Mouse (Mus musculus) MN1 (cell line): ENCODE measurements at regions not wholly inside any gene's neighbourhood (a gene's known extent, or its start where the extent isn't known, plus 50 kb on each side); places are given as distances from the start of the nearest gene placed in this dataset.

ENCODE experiments used
- DNase-seq: peaks from one replicate; pipeline ENCODE4 v3.0.0-alpha.2; 2016; ENCODE audit warnings: low spot score

DNA sequence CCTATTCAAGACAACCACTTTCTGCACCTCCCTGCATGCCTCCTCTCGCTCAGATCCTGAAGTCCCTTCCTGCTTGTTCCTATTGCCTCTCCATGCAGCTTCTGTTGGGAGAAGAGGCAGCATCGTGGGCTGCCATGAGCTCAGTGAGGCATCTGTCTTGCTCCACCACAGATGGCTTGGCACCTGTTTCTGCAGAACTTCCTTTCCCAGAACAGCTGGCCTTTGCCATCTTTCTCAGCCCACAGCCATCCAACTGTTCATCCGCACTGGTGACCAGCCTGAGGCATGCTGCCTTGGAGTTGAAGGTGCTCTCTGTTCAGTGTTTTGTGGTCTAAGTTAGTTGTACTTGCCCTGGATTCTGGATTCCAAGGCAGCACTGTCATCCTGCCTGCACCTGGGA is 312.5 kb downstream of the Cmpk2 start:
- DNase-seq, result no peak

- no peak for DNase-seq
These were observed 309.8 kb downstream of the Cmpk2 start for GRCm38 (mm10) chr12:26778796-26779195.

DNA sequence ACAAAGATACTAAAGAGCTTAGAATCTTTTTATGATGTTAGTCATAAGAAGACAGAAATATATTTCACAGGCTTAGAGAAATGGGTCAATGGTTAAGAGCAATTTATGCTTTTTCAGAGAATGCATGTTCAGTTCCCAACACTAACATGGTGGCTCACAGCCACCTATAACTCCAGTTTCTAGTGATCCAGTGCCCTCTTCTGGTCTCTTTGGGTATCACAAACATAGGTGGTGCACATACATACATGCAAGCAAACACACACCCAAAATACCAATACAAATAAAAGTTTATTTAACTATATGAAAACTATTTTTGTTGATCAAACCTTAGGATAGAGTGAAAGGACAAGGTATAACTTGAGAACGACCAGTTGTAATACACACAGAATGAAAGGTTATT is 308.0 kb downstream of the Cmpk2 start:
- no peak for DNase-seq

- no peak for DNase-seq
These were observed 305.0 kb downstream of the Cmpk2 start for GRCm38 (mm10) chr12:26774016-26774415.

DNA sequence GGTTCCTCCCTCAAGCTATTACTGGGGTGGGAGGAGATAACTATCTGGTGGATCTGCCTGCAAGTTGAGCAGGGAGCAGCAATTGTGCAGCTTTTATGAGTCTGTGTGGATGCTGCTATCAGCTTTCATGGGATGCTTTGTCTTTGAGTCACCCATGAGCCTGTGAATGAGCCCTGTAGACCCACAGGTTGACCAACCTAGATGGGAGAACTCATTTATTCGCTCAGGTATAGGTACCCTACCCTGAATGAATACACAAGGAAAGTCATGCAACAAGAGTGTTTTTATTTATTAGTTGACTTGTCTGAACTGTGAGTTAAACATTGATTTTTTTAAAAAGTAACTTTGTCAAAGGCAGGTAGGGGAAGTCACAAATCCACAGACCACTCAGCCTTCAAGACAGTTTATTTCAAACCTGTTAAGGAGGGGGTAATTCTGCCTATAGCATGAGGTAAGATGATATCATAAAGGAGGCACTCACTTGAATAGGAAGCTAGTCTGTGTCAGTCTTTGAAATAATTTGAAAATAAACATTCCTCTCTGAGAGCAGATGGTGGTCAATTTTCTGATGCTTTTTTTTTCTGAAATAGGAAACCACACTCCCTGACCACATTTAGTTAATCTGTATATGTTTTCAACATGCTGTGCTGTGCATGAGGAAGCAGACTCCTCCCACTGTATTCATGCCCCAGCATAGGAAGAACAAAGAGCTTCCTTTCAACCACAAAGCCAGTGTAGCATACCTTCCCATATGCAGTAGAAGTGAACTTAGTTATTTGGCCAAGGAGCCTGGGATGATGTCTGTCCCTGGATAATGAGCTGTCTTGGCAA is 302.0 kb downstream of the Cmpk2 start:
- no peak for DNase-seq

DNA sequence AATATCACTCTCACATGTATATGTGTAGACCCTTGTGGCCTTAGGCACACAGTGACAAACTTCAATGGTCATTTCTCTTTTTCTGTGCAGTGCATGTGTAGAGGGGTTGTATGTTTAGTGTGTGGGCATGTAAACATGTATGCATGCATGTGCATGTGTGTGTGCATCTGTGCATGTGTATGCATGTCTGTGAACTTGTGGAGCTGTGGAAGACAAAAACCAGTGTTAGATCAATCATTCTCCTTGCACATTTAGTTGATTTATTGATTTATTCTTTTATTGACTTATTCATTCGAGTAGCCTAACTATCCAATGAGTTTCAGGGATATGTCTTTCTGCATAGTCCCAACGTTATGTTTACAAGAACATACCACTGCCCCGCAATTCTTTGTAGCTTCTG is 298.5 kb downstream of the Cmpk2 start:
- DNase-seq, result no peak

GRCm38 (mm10) chr12:26758657-26759325 is 289.8 kb downstream of the Cmpk2 start:
- no peak for DNase-seq

DNA sequence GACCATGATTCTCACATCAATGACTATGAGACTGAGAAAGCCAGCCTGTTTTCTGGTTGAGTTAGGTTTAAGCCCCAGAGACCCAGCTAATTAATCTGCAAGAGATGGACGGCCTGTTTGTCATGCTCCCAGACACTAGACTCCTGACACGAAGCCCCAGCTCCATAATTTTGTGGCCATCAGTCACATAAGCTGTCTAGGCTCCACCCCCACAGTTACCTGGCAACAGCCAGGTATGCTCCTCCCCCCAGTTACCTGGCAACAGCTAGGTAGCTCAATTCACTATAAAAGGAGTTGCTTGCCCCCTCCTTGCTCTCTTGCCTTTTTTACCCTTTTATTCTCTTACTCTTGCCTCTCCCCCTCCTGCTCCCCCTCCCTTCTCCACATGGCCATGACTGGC is 287.3 kb downstream of the Cmpk2 start:
- DNase-seq, result no peak

GRCm38 (mm10) chr12:26754611-26755010 is 285.6 kb downstream of the Cmpk2 start:
- no peak for DNase-seq

DNA sequence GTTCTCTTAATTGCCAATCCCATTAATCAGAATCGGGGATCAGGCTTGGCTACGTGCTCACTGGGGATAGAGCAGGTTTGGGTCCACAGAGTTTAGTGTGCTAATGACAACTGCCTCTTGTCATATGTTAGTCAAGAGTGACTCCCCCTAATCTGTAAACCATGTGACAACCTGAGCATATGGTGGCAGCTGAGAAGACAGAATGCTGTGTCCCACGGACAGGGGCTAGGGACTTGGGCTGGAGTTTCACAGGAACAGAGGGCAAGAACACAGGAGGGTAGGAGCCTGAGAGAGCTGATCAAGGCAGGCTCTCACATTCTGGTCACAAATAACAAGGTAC is 265.5 kb downstream of the Cmpk2 start:
- no peak for DNase-seq

- DNase-seq, result peak; percentile 32
These were observed 265.0 kb downstream of the Cmpk2 start for GRCm38 (mm10) chr12:26733822-26734557.

GRCm38 (mm10) chr12:26723399-26723798 is 254.4 kb downstream of the Cmpk2 start:
- no peak for DNase-seq

DNA sequence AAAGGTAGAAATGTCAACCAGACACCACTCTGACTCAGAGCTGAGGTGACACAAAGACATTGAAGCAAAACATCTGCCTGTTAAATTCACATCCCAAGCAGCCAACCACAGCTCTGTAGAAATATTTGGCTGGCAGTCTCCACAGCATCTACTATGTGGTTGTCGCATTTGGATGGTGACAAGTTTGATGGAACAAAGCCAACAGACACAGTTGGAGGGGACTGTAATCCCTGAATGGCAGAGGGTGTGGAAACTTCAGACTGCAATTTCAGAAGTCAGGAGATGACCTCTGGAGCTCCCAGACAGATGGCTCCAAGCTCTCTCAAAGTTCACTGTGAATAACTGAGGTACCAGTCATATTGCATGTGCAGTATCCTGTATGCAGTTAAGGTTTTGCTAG is 229.8 kb downstream of the Cmpk2 start:
- DNase-seq, result no peak

- DNase-seq, result no peak
These were observed 219.0 kb downstream of the Cmpk2 start for GRCm38 (mm10) chr12:26688048-26688447.

DNA sequence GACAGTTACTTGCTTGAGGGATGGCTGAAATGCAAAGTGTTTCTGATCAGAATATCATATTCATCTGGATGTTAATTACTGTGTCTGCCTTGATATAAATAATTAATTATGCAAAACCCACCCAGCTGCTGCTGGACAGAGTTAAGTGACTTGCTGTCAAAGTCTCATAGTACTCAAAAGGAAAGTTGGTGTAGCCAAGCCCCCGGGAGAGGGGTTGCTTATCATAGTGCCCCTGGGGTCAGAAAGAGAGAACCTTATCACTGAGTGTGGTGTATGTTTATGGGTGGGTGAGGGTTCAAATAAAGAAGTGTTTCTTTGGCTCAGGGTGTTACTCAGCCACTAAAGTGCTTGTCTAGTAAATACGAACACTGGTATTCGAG is 211.6 kb downstream of the Cmpk2 start:
- no peak for DNase-seq

DNA sequence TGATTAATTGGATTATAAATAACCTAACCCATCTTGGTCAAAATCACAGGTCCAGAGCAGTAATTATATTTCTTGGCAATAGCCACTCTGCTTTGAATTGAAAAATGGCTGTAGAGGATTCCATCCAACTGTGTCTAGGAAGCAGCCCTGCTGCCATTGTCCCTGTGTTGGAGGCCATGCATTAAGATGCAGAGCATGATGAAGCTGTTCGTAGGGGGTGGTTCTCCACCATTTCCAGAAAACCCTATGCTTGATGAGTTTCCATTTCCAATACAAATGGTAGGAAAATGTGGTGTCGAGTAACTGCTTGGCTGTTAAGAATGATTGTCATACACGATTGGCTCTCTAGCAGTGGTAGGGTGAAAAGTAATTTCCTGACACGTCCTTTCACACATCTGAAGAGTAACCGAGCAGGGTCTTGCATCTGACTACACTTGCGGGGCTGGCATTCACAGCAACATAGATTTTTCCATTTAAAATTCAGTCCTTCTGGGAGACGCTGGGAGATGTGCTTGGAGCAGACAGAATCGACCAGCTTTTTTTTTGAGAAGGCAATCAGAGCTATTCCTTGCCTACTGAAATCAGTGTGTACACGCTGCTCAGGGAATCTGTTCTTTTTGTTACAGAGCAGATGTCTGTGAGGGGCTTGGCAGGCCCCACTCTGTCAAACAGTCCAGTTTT is 211.0 kb downstream of the Cmpk2 start:
- no peak for DNase-seq

- DNase-seq, result no peak
These were observed 196.5 kb downstream of the Cmpk2 start for GRCm38 (mm10) chr12:26665466-26665865.

DNA sequence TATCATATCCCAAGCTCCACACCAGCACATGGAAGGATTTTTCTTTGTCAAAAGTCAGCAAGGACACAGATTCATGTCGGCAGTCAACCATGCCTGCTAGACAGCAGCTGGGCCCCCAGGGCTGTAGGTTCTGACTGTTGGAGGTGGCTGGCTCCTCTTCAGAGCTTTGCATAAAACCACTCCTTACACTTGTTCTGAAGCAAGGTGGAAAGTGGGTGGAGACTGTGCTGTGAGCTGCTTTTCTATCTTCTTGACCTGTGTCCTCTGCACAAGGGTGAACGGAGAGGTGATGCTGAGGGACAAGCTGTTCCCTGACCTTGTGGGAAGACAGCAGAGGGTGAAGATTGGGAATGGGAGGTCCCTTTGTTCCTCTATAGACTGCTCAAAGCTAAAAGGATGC is 185.2 kb downstream of the Cmpk2 start:
- DNase-seq, result no peak

- DNase-seq, result no peak
These were observed 184.8 kb downstream of the Cmpk2 start for GRCm38 (mm10) chr12:26653781-26654180.

- no peak for DNase-seq
These were observed 177.1 kb downstream of the Cmpk2 start for GRCm38 (mm10) chr12:26646141-26646540.

GRCm38 (mm10) chr12:26635665-26636241 is 166.7 kb downstream of the Cmpk2 start:
- DNase-seq, result peak; percentile 58

DNA sequence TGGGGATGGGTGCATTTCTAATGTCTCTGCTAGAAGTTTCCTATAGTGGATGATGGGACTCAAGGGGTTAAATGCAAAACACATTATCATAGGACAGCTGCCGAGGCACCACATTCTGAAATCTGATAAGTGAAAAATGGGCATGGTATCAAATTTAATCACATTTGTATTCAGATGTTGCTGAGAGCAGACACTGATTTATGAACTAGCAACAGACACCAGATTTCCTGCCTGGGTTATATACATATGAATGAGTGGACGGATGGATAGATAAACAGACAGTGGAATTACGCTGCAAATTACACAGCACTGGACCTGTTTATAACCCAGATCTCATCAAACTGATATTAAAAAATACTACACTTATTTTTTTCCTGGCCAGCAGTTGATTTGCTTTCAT is 166.2 kb downstream of the Cmpk2 start:
- DNase-seq, result peak; percentile 57
